Mouse (Mus musculus) hindbrain, embryonic 11.5 days (tissue): ENCODE measurements at regions not wholly inside any gene's neighbourhood (a gene's known extent, or its start where the extent isn't known, plus 50 kb on each side); places are given as distances from the start of the nearest gene placed in this dataset.

Source experiments
- ATAC-seq: fragments of 200-750 bp; cut with Nextera tagmentation; 2 replicates; pipeline ENCODE4 v1.8.0; 2017; ENCODE audit warnings: mild to moderate bottlenecking, moderate TSS enrichment, moderate library complexity; ENCODE audit not compliant: low FRiP score
- DNase-seq: peaks from one replicate; pipeline ENCODE4 v3.0.0-alpha.2; 2015; ENCODE audit warnings: low spot score
- H3K27ac ChIP-seq: fragments of 300-500 bp; sonication (generic); 2 replicates; pipeline ENCODE4 v1.5.1; 2014; ENCODE audit warnings: mild to moderate bottlenecking, low read depth, low read length
- H3K27me3 ChIP-seq: fragments of 300-500 bp; sonication (generic); 2 replicates; pipeline ENCODE4 v1.6.1; 2014; ENCODE audit warnings: mild to moderate bottlenecking, low read length, moderate library complexity, mixed read lengths; ENCODE audit not compliant: control insufficient read depth, insufficient read depth
- H3K36me3 ChIP-seq: fragments of 300-500 bp; sonication (generic); 2 replicates; pipeline ENCODE4 v1.6.1; 2014; ENCODE audit warnings: mild to moderate bottlenecking, low read length, moderate library complexity, mixed read lengths; ENCODE audit not compliant: control insufficient read depth, insufficient read depth
- H3K4me1 ChIP-seq: fragments of 300-500 bp; sonication (generic); replicated peaks from 2 replicates; pipeline ENCODE4 v1.6.1; 2014; ENCODE audit warnings: low read length, mixed read lengths; ENCODE audit not compliant: control insufficient read depth, insufficient read depth
- H3K4me2 ChIP-seq: fragments of 300-500 bp; sonication (generic); replicated peaks from 2 replicates; pipeline ENCODE4 v1.6.1; 2014; ENCODE audit warnings: mild to moderate bottlenecking, low read depth, low read length
- H3K4me3 ChIP-seq: fragments of 300-500 bp; sonication (generic); 2 replicates; pipeline ENCODE4 v1.5.1; 2014; ENCODE audit warnings: low read depth, low read length
- H3K9ac ChIP-seq: fragments of 300-500 bp; sonication (generic); 2 replicates; pipeline ENCODE4 v1.6.1; 2014; ENCODE audit warnings: low read depth, low read length
- H3K9me3 ChIP-seq: fragments of 300-500 bp; sonication (generic); 2 replicates; pipeline ENCODE4 v1.6.1; 2016; ENCODE audit warnings: low read length; ENCODE audit not compliant: control insufficient read depth
- WGBS: fragments of 180-500 bp; shearing (Covaris S2); extraction: QIAGEN DNeasy Blood & Tissue Kit; methylation state at CpG from one replicate; pipeline ENCODE4 v1.1.7; 2014; 5-methylcytosine and 5-hydroxymethylcytosine counted together

DNA sequence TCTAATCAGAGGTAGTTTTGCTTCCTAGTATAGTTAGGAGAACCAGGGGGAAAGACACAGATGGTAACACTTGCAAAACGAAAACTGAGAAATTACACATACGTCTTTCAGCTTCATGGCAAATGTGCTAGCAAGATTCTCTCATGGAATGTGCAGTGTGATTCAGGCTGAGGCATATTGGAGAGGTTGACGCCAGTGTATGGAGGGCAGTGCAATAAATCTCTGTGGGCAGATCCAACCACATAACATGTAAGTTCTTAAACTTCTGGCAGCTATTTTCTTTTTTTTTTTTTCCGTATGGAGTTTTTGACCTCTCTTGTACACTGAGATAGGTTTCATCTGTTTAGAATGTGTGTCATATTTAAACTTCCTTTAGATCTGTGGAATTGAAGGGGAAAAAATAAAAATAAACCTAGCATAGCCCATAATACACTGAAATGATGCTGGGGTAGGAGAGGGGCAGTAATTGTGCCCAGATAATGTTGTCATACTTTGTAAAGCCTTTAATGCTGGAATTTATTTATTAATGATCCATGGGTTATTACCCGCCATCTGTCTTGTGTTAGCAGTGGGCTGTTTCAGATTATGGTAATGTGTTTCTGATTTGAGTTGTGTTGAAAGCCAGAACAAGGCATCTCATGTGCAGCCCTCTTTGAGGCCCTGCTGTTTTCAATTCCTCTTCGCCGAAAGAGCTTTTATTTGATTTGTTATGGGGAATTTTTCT is 596.3 kb upstream of the Megf9 start:
- Histone ChIP-seq H3K9ac (no peak overlapping the region), H3K27ac (no peak overlapping the region), H3K27me3 (no peaks in the 10 kb centered on the region), H3K9me3 (no peaks in the 10 kb centered on the region), H3K4me2 (no peak overlapping the region), H3K4me1 (no peaks in the 10 kb centered on the region), H3K36me3 (no peaks in the 10 kb centered on the region), H3K4me3 (no peak overlapping the region)
- DNase-seq (peak; percentile 59), ATAC-seq (peak; percentile 89)
- 36% methylated on average over 7 of the region's 7 CpGs for WGBS

DNA sequence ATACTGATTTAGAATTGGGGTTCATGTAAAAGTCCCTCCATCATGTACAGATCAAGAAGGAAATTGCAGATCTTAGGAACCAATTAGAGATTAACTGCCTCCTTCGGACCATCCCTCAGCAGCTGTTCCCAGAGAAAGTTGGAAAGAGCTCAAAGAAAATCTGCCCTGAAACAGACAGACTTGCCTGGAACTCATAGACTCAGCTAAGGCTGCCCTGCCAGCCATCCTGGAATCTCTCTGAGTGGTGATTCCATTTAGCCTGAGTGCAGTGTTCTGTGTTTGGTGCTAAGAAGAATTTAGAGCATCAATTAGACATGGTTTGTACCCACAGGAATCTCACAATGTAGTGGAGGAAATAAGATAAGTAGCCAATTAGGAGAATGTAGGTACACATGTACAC is 594.5 kb upstream of the Megf9 start:
- no peaks in the 10 kb centered on the region for H3K36me3 ChIP-seq
- no peaks in the 10 kb centered on the region for H3K9me3 ChIP-seq
- no peaks in the 10 kb centered on the region for H3K4me1 ChIP-seq
- WGBS: 85% methylated on average over 1 of the region's 1 CpGs
- ATAC-seq: no peak
- no peaks in the 10 kb centered on the region for H3K27me3 ChIP-seq
- no peak overlapping the region for H3K27ac ChIP-seq
- H3K4me2 ChIP-seq: no peak overlapping the region
- H3K9ac ChIP-seq: no peak overlapping the region
- no peak for DNase-seq
- H3K4me3 ChIP-seq: no peak overlapping the region
